Comparison of ENCODE assay signal across 24 mouse cellular contexts in genomic region chr5:112941001-112941400, GRCm38 (mm10). TPM values are rescaled to one million over a fixed set of nuclear protein-coding genes. Genes with fewer than 3 reads are reported as not detected.
DNase-seq lines count a peak whose midpoint lies in the region; ATAC-seq and TF ChIP-seq lines count a peak whose summit lies in the region.
"Had no signal": no experiment of that assay in that cellular context is flagged by ENCODE, and none has a peak within 500 bp of the region (broad histone marks: within the 10 kb centered on the region; RNA-seq: fewer than 3 reads in every experiment).

No protein-coding gene starts in this region.

- 0 out of 2 replicates have a peak overlapping the region, but pooled peaks have one; percentile 21 for H3K27ac ChIP-seq in forebrain, embryonic 10.5 days
- H3K27ac ChIP-seq in forebrain, embryonic 11.5 days (ENCODE audit: low read depth, low read length) = no peak overlapping the region
- no peak overlapping the region for H3K27ac ChIP-seq in heart, postnatal 0 days (ENCODE audit: low read depth)
- H3K27ac ChIP-seq: embryonic facial prominence, embryonic 13.5 days; forebrain, embryonic 15.5 days; heart, embryonic 15.5 days; hindbrain, embryonic 13.5 days; hindbrain, postnatal 0 days; kidney, postnatal 0 days had no signal

- no peak for TF ChIP-seq EP300 in heart, postnatal 0 days (IDR thresholded peaks at IDR 0.05; ENCODE audit: low read depth)

- H3K27me3 ChIP-seq in forebrain, embryonic 10.5 days (ENCODE audit: poor library complexity, severe bottlenecking) = no peaks in the 10 kb centered on the region
- no peaks in the 10 kb centered on the region for H3K27me3 ChIP-seq in forebrain, embryonic 11.5 days (ENCODE audit: control insufficient read depth, insufficient read depth, low read length)
- no peaks in the 10 kb centered on the region for H3K27me3 ChIP-seq in heart, postnatal 0 days (ENCODE audit: control insufficient read depth, insufficient read depth, low read length)
- H3K27me3 ChIP-seq: embryonic facial prominence, embryonic 13.5 days; forebrain, embryonic 15.5 days; heart, embryonic 15.5 days; hindbrain, embryonic 13.5 days had no signal

- no peak for TF ChIP-seq CTCF in heart, postnatal 0 days (IDR thresholded peaks at IDR 0.05; ENCODE audit: low read depth)

- no peak overlapping the region for H3K4me3 ChIP-seq in forebrain, embryonic 10.5 days
- H3K4me3 ChIP-seq in forebrain, embryonic 11.5 days (ENCODE audit: low read depth, low read length) = no peak overlapping the region
- H3K4me3 ChIP-seq in heart, postnatal 0 days (ENCODE audit: low read depth, low read length) = no peak overlapping the region
- H3K4me3 ChIP-seq: embryonic facial prominence, embryonic 13.5 days; forebrain, embryonic 15.5 days; heart, embryonic 15.5 days; hindbrain, embryonic 13.5 days had no signal

- H3K4me2 ChIP-seq in forebrain, embryonic 11.5 days (ENCODE audit: low read depth, low read length, severe bottlenecking) = no peak overlapping the region
- no peak overlapping the region for H3K4me2 ChIP-seq in heart, postnatal 0 days (ENCODE audit: low read depth, low read length)
- H3K4me2 ChIP-seq: embryonic facial prominence, embryonic 13.5 days; forebrain, embryonic 15.5 days; heart, embryonic 15.5 days; hindbrain, embryonic 13.5 days had no signal

- 91% methylated on average over 12 of the region's 12 CpGs for WGBS in forebrain, embryonic 10.5 days
- WGBS in forebrain, embryonic 11.5 days = 93% methylated on average over 12 of the region's 12 CpGs
- WGBS in heart, postnatal 0 days = 85% methylated on average over 12 of the region's 12 CpGs

- H3K4me1 ChIP-seq in forebrain, embryonic 10.5 days = peaks cover 20% of the 10 kb centered on the region
- H3K4me1 ChIP-seq in forebrain, embryonic 11.5 days (replicated peaks; ENCODE audit: control insufficient read depth, insufficient read depth, low read length) = peaks cover 4% of the 10 kb centered on the region; the same call in 1 of the 2 replicates
- peaks cover 9% of the 10 kb centered on the region; the same call in 1 of the 2 replicates for H3K4me1 ChIP-seq in heart, postnatal 0 days (ENCODE audit: control insufficient read depth, insufficient read depth)

- peak; percentile 18 for DNase-seq in adrenal gland, adult 2 months
- no peak for DNase-seq in adrenal gland, adult 8-10 months
- DNase-seq in forebrain, embryonic 10.5 days (ENCODE audit: extremely low spot score, low spot score) = no peak
- DNase-seq in forebrain, embryonic 11.5 days (ENCODE audit: low spot score) = no peak
- DNase-seq in heart, postnatal 0 days (ENCODE audit: low spot score) = no peak
- DNase-seq in heart, postnatal 4 days = no peak
- no peak for DNase-seq in cerebellum, adult 9-11 months
- DNase-seq: B cell, adult 2 months; cerebellum, adult 11-12 months; cerebellum, adult 9-10 months; cerebellum, postnatal 36 days; gastrocnemius, postnatal 10 days; kidney, adult 11 months; kidney, adult 9 months had no signal

- peaks cover 3% of the 10 kb centered on the region; the same call in 1 of the 2 replicates for H3K36me3 ChIP-seq in forebrain, embryonic 10.5 days (replicated peaks)
- no peaks in the 10 kb centered on the region for H3K36me3 ChIP-seq in forebrain, embryonic 11.5 days (ENCODE audit: control insufficient read depth, insufficient read depth, low read length)
- peaks cover 14% of the 10 kb centered on the region for H3K36me3 ChIP-seq in heart, postnatal 0 days (replicated peaks; ENCODE audit: control insufficient read depth, insufficient read depth, low read length)
- H3K36me3 ChIP-seq: forebrain, embryonic 15.5 days; G1E had no signal

- H3K9ac ChIP-seq in forebrain, embryonic 11.5 days (ENCODE audit: low read length) = no peak overlapping the region
- no peak overlapping the region for H3K9ac ChIP-seq in heart, postnatal 0 days (replicated peaks; ENCODE audit: low read depth, low read length)
- H3K9ac ChIP-seq: embryonic facial prominence, embryonic 13.5 days; forebrain, embryonic 15.5 days; heart, embryonic 15.5 days; hindbrain, embryonic 13.5 days had no signal

- H3K9me3 ChIP-seq in forebrain, embryonic 10.5 days = no peaks in the 10 kb centered on the region
- no peaks in the 10 kb centered on the region for H3K9me3 ChIP-seq in forebrain, embryonic 11.5 days (ENCODE audit: control insufficient read depth, low read length)
- H3K9me3 ChIP-seq in heart, postnatal 0 days (replicated peaks; ENCODE audit: control insufficient read depth, low read length) = no peaks in the 10 kb centered on the region
- H3K9me3 ChIP-seq: embryonic facial prominence, embryonic 13.5 days; forebrain, embryonic 15.5 days; heart, embryonic 15.5 days; hindbrain, embryonic 13.5 days had no signal

- no peak for ATAC-seq in forebrain, embryonic 11.5 days (replicated peaks; ENCODE audit: low FRiP score)
- 0 out of 2 replicates have a peak, but pooled peaks have one; percentile 20 for ATAC-seq in heart, postnatal 0 days (ENCODE audit: insufficient read depth, low read depth)
- ATAC-seq: activated CD4-positive, CD25-positive, alpha-beta regulatory T cell, adult 4 months; CD4-positive, CD25-positive, alpha-beta regulatory T cell, adult 4 months; forebrain, embryonic 15.5 days; hindbrain, postnatal 0 days had no signal

RNA-seq across cellular contexts. Expression of gene Myo18b, which starts 44.8 kb away (rescaled TPM):
- under 1 TPM in 1 of 2 experiments, not detected in 1; 0.09 TPM for total RNA-seq in adrenal gland, adult 2 months (2021)
- polyA plus RNA-seq in adrenal gland, adult 2 months (2012; rRNA removed) = 0.04 and 0.12 TPM in 2 replicates
- under 1 TPM in 3 of 4 experiments, not detected in 1; 0.10 to 0.22 (median 0.11) TPM for total RNA-seq in adrenal gland, adult 8-10 months (2022)
- polyA plus RNA-seq in forebrain, embryonic 10.5 days (2016; fragmentation: Nextera tagmentation; extraction: Ambion mirVana) = 0.10 and 0.27 TPM in 2 replicates
- polyA plus RNA-seq in forebrain, embryonic 11.5 days (2014; fragmentation: Nextera tagmentation; extraction: Ambion mirVana) = 0.28 and 0.36 TPM in 2 replicates
- total RNA-seq in heart, postnatal 0 days (2014; rRNA removed; ENCODE audit: low replicate concordance) = 99.8 and 110 TPM in 2 replicates
- polyA plus RNA-seq in heart, postnatal 0 days (2015; fragmentation: Nextera tagmentation; extraction: Ambion mirVana) = 23.3 and 26.5 TPM in 2 replicates
- 100 to 1,000 TPM; 194 to 208 TPM for total RNA-seq in heart, postnatal 4 days (2021)
- total RNA-seq: hematopoietic stem cell, adult 5-6 weeks had no signal
- polyA plus RNA-seq: activated CD4-positive, CD25-positive, alpha-beta regulatory T cell, adult 4 months; CD4-positive, CD25-positive, alpha-beta regulatory T cell, adult 4 months; G1E had no signal

Comparison
In these comparisons a context has a peak if more than half of its experiments do, and no peak if none do; other contexts are left out.
1. RNA of gene Myo18b, which starts 44.8 kb away (total RNA-seq): 194 to 208 TPM in heart, postnatal 4 days and 99.8 to 110 TPM in heart, postnatal 0 days; 0.10 to 0.22 TPM in adrenal gland, adult 8-10 months and 0.09 TPM in adrenal gland, adult 2 months; every median in the first group is over 10 times any median in the second.